Mouse (Mus musculus): ENCODE data around the gene Atl1.

The Atl1 gene

DNA sequence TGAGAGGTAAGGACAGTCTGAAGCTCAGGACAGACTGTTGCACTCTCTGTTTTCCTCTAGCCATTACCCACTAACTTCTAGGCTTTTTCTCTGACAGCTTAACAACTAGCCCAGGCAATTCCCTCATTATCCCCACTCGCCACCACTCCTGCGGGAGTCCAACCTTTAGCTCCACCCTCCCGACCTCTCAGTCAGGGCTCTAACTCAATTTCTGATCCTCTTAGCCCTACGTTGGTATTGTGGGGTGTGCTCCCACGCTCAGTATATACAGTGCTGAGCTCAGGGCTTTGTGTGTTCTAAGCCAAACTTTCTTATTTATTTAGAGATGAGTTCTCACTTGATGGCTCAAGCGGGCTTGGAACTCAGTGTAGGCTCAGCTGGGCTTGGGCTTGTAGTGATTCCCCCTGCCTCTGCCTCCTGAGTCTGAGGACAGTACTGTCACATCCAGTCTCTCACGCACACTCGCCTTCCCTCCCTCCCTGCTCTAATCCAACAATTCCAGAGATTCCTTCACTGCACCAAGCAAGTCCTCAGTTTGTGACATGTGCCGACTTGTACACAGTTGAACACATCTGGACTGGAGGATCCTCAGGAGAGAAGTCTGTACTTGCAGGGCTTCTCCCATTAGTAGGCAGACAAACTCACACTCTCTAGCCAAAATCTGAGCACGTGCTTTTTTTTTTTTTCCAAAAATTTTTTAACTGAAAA lies 11.1 kb upstream of the Atl1 start:
- ATAC-seq (ENCODE audit: insufficient number of reproducible peaks, low FRiP score, low TSS enrichment): no peak

- ATAC-seq (ENCODE audit: insufficient number of reproducible peaks, low FRiP score, low TSS enrichment): no peak
These were observed 8.4 kb upstream of the Atl1 start for GRCm38 (mm10) chr12:69884053-69884452.

GRCm38 (mm10) chr12:69885170-69885923 lies 7.1 kb upstream of the Atl1 start:
- ATAC-seq (ENCODE audit: insufficient number of reproducible peaks, low FRiP score, low TSS enrichment): no peak

DNA sequence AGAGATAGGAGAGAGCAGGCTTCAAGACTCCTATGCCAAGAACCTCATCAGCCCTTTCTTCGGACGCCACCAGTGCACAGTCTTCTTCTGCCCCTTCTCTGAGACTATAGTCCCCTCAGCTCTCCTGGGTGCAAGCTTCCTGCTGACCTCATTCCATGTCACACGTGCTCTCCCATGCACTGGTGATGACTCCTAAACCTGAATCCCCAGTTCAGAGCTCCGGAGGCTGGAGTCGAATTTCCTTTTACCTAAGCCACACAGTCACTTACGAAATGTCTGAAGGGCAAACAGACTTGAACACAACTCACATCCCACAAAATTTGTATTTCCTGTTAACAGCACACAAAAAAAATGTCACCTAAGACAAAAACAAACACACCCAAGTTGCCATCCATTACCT lies 4.6 kb upstream of the Atl1 start:
- ATAC-seq (ENCODE audit: insufficient number of reproducible peaks, low FRiP score, low TSS enrichment): no peak

DNA sequence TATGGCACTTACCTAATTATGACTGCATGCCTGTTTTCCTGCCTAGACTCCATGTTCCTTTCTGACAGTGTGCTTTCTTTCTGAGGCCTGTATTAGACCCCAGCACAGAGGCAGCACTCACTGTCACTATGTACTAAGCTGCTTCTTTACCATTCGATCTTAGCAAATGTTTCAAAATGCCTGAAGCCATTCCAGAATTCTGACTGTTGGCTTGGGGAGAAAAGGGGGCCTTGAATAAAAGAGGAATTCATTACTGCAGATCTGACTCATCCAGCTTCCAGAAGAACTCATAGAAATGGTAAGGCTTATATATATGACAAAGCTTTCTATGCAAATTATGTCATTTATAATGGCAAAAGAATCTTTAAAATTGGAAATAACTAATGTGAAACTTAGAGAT lies 4.1 kb upstream of the Atl1 start:
- ATAC-seq (ENCODE audit: insufficient number of reproducible peaks, low FRiP score, low TSS enrichment): no peak

GRCm38 (mm10) chr12:69890051-69890450 lies 2.4 kb upstream of the Atl1 start:
- no peak for ATAC-seq (ENCODE audit: insufficient number of reproducible peaks, low FRiP score, low TSS enrichment)

- no peak for ATAC-seq (ENCODE audit: insufficient number of reproducible peaks, low FRiP score, low TSS enrichment)
These were observed 1.9 kb upstream of the Atl1 start for GRCm38 (mm10) chr12:69890476-69890875.

- ATAC-seq (ENCODE audit: insufficient number of reproducible peaks, low FRiP score, low TSS enrichment): no peak
These were observed 693 bp upstream of the Atl1 start for GRCm38 (mm10) chr12:69891721-69892120.

- ATAC-seq (ENCODE audit: insufficient number of reproducible peaks, low FRiP score, low TSS enrichment): no peak
These were observed 1.5 kb downstream of the Atl1 start for GRCm38 (mm10) chr12:69893927-69894326.

GRCm38 (mm10) chr12:69895046-69895445 lies 2.6 kb downstream of the Atl1 start:
- no peak for ATAC-seq (ENCODE audit: insufficient number of reproducible peaks, low FRiP score, low TSS enrichment)

DNA sequence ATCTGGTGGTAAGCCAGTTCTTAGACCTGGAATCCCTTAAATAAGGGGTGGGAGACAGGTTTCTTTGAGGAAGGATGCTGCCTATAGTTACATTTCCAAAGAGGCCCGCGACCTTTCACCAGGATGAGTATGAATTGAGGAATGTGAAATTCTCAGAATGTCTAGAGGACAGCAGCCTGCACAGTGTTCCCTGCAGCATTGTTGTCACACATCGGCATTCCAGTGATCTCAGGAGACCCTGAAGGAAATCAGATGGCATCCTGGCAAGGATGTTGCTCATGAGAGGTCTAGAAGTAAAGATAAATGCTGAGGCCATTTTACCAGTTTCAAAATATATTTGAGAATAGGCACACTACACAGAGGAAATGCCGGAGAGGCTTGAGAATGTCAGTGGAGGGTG lies 5.7 kb downstream of the Atl1 start:
- no peak for ATAC-seq (ENCODE audit: insufficient number of reproducible peaks, low FRiP score, low TSS enrichment)

DNA sequence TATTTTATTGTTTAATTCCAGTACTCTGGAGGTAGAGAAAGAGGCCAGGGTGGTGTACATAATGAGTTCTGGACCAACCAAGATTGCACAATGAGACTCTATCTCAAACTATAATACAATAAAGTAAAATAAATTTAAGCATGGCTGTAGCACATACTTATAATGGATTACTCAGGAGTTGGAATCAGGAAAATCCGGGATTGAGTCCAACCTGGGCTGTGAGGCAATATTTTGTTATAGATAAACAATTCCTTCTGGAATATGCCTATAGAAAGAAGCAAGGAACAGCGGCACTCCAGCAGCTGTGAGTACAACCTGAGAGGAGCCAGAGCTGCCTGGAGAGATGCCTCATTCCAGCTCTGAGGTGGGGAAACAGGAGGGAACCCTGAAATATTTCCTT lies 12.6 kb downstream of the Atl1 start:
- ATAC-seq (ENCODE audit: insufficient number of reproducible peaks, low FRiP score, low TSS enrichment): no peak

DNA sequence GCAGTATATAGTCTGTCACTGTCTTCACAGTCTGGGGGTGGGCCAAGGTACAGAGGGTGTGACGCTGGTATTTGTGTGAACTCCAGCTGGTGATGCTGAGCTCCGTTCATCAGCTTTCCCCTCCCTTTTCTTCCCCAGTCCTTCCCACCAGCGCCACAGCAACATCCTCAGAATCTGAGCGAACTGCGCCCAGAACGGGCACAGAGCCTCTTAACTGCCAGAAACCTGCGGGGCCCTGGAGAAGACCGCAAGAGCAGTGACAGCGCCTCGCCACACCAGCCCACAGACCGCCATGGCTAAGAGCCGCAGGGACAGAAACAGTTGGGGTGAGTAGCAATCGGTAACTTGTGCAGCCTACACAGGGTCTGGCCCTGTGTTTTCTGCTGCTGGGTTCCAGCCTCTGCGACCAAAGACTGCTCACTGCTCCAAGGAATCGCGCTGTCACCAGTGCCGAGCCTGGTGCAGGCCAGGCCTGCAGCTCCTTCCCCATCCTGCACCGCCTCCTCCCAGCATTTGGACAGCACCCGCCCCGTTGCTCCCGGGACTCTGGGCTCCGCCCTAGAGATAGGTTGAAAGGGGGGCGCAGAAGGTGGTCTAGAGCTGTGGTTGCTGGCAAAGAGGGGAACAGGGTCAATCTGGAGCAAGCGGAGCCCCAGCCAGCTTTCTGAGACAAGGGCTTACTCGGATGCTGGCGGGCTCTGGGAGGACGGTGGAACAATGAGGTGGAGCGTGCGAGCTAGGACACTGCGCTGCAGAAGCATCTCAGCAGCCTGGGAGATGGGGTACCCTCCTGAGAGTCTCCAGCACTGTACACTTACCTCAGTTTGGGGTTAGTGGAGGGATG lies 15.5 kb downstream of the Atl1 start:
- ATAC-seq (ENCODE audit: insufficient number of reproducible peaks, low FRiP score, low TSS enrichment): peak; percentile 83

- peak; percentile 89 for ATAC-seq (ENCODE audit: insufficient number of reproducible peaks, low FRiP score, low TSS enrichment)
These were observed 16.1 kb downstream of the Atl1 start for GRCm38 (mm10) chr12:69908511-69908900.

GRCm38 (mm10) chr12:69911906-69912305 lies 19.5 kb downstream of the Atl1 start:
- no peak for ATAC-seq (ENCODE audit: insufficient number of reproducible peaks, low FRiP score, low TSS enrichment)

GRCm38 (mm10) chr12:69912737-69913136 lies 20.3 kb downstream of the Atl1 start:
- no peak for ATAC-seq (ENCODE audit: insufficient number of reproducible peaks, low FRiP score, low TSS enrichment)

- ATAC-seq (ENCODE audit: insufficient number of reproducible peaks, low FRiP score, low TSS enrichment): no peak
These were observed 25.5 kb downstream of the Atl1 start for GRCm38 (mm10) chr12:69917870-69918269.

- ATAC-seq (ENCODE audit: insufficient number of reproducible peaks, low FRiP score, low TSS enrichment): no peak
These were observed 29.7 kb downstream of the Atl1 start for GRCm38 (mm10) chr12:69922099-69922498.

DNA sequence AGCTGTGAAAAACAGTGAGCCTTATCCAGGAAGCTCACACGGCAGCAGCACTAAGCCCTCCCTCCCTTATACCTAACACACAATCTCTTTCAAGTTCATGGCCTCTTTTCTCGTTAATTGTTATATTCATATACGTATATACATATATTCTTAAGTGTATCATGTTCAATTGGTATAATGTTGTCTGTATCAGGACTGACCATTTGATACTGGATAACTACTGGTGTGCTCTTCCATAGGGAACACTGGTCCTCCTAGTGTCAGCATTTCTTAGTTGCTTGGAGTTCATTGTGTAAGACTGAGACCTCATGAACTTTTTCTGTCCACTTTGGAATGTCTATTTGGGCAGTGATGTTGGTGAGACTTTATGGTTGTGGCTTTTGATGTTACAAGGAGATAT lies 30.7 kb downstream of the Atl1 start:
- no peak for ATAC-seq (ENCODE audit: insufficient number of reproducible peaks, low FRiP score, low TSS enrichment)

DNA sequence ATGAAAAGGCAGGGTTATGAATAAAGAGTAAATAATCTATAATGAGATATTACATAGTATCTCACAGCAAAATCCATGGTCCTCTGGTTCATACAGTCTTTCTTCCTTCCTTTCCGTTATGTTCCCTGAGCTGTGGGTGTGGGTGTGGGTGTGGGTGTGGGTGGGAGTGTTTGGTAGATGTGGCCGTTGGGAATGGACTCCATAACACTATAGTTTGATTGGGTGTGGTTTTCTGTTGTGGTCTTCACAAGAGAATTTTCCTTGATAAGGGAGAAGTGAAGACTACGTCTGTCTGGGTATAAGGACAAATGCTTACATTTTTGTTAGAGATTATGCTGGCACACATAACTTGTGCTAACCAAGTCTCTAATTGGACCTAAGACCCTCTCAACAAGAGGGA lies 31.2 kb downstream of the Atl1 start:
- ATAC-seq (ENCODE audit: insufficient number of reproducible peaks, low FRiP score, low TSS enrichment): no peak

DNA sequence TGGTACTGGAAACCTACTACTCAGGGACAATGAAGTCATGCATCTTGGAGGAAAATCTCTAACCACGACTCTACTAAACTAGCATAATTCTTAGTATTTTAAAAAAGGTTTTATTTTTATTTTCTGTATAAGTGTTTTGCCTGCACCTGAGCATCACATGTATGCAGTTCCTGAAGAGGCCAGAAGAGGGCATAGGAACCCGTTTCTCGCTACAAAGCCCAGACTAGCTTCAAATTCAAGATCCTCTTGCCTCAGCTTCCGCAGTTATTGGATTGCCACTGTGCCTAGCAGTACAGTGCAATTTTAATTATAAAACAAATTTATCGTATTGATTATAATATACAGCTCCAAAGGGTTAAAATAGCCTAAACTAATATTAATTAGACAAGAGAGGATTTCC lies 31.6 kb downstream of the Atl1 start:
- no peak for ATAC-seq (ENCODE audit: insufficient number of reproducible peaks, low FRiP score, low TSS enrichment)

Measured in cerebellum, adult (tissue).